Mouse (Mus musculus) limb, embryonic 11.5 days (tissue): ENCODE data around the gene Tmprss2. TPM values are rescaled to one million over a fixed set of nuclear protein-coding genes. Genes with fewer than 3 reads are reported as not detected.

Source experiments
- ATAC-seq: fragments of 200-750 bp; cut with Nextera tagmentation; 2 replicates; pipeline ENCODE4 v1.8.0; 2017; ENCODE audit warnings: low read depth; ENCODE audit not compliant: insufficient number of reproducible peaks, low FRiP score, low TSS enrichment
- DNase-seq: peaks from one replicate; pipeline ENCODE4 v3.0.0-alpha.2; 2015; ENCODE audit warnings: low spot score
- H3K27ac ChIP-seq: fragments of 300-500 bp; sonication (generic); replicated peaks from 2 replicates; pipeline ENCODE4 v1.5.1; 2014; ENCODE audit warnings: low read depth, mild to moderate bottlenecking, low read length
- H3K27me3 ChIP-seq: fragments of 300-500 bp; sonication (generic); 2 replicates; pipeline ENCODE4 v1.6.1; 2014; ENCODE audit warnings: mild to moderate bottlenecking, low read length, mixed read lengths; ENCODE audit not compliant: control insufficient read depth, insufficient read depth
- H3K36me3 ChIP-seq: fragments of 300-500 bp; sonication (generic); 2 replicates; pipeline ENCODE4 v1.6.1; 2014; ENCODE audit warnings: mild to moderate bottlenecking, low read length, moderate library complexity, mixed read lengths; ENCODE audit not compliant: control insufficient read depth, insufficient read depth
- H3K4me1 ChIP-seq: fragments of 300-500 bp; sonication (generic); 2 replicates; pipeline ENCODE4 v1.6.1; 2014; ENCODE audit warnings: low read length, mixed read lengths; ENCODE audit not compliant: control insufficient read depth, insufficient read depth
- H3K4me2 ChIP-seq: fragments of 300-500 bp; sonication (generic); 2 replicates; pipeline ENCODE4 v1.6.1; 2014; ENCODE audit warnings: low read depth, mild to moderate bottlenecking, moderate library complexity; ENCODE audit not compliant: severe bottlenecking
- H3K4me3 ChIP-seq: fragments of 300-500 bp; sonication (generic); 2 replicates; pipeline ENCODE4 v1.5.1; 2014; ENCODE audit warnings: low read depth, low read length
- H3K9ac ChIP-seq: fragments of 300-500 bp; sonication (generic); 2 replicates; pipeline ENCODE4 v1.6.1; 2014; ENCODE audit warnings: mild to moderate bottlenecking, low read length
- H3K9me3 ChIP-seq: fragments of 300-500 bp; sonication (generic); 2 replicates; pipeline ENCODE4 v1.6.1; 2016; ENCODE audit warnings: low read length; ENCODE audit not compliant: control insufficient read depth
- WGBS: fragments of 180-500 bp; shearing (Covaris S2); extraction: QIAGEN DNeasy Blood & Tissue Kit; methylation state at CpG from one replicate; pipeline ENCODE4 v1.1.7; 2014; 5-methylcytosine and 5-hydroxymethylcytosine counted together
- polyA plus RNA-seq: library from polyadenylated mRNA; unstranded; fragments of >200 nt; fragmentation: Nextera tagmentation; extraction: Ambion mirVana; gene quantifications from 2 replicates; pipeline ENCODE4 v1.2.1, GENCODE M21; 2014

Gene Tmprss2
- polyA plus RNA-seq, 1 experiment from 2014 or later, result 0.44 TPM

DNA sequence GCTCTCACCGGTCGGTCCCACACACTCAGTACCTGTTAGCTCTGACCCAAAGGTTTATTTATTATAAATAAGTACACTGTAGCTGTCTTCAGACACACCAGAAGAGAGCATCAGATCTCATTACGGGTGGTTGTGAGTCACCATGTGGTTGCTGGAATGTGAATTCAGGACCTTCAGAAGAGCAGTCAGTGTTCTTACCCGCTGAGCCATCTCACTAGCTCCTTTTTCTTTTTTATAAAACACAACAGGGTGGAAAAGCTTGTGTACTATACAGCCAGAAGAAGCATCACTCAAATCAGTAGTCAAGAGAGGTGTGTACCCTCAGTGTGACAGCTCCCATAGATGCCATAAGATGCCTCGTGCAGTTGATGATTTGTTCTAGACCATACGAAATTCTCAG, 12.2 kb upstream of the Tmprss2 start:
- DNase-seq, result no peak
- H3K4me2 ChIP-seq, result no peak overlapping the region
- H3K4me1 ChIP-seq, result no peaks in the 10 kb centered on the region
- no peaks in the 10 kb centered on the region for H3K27me3 ChIP-seq
- no peak for ATAC-seq
- no peak overlapping the region for H3K4me3 ChIP-seq
- no peak overlapping the region for H3K27ac ChIP-seq
- no peak overlapping the region for H3K9ac ChIP-seq
- H3K9me3 ChIP-seq, result no peaks in the 10 kb centered on the region
- 86% methylated on average over 6 of the region's 6 CpGs for WGBS
- H3K36me3 ChIP-seq, result no peaks in the 10 kb centered on the region

DNA sequence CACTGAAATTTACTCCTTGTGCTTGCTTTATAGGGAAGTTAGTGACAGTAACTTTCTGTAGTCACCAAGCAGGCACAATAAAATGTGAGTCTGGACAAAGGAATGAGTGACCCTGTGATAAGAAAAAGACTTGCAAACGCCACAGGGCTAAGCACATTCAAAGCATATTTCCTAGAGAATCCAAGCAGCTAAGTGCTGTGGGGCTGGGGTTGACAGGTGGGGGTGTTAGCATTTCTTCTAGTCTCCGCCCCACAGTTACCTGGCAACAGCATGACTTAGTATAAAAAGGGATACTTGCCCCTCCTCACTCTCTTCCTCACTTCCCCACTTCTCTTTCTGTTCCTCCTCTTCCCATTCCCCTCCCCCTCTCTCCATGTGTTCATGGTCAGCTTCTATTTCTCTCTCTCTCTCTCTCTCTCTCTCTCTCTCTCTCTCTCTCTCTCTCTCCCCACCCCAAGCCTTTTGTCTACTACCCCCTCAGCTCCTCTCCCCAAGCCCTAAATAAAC, 11.4 kb upstream of the Tmprss2 start:
- Histone ChIP-seq H3K4me3 (no peak overlapping the region), H3K9ac (no peak overlapping the region), H3K27ac (no peak overlapping the region), H3K27me3 (no peaks in the 10 kb centered on the region), H3K4me2 (no peak overlapping the region), H3K36me3 (no peaks in the 10 kb centered on the region), H3K9me3 (no peaks in the 10 kb centered on the region), H3K4me1 (no peaks in the 10 kb centered on the region)
- WGBS, result 66% methylated on average over 2 of the region's 2 CpGs
- DNase-seq, result no peak
- no peak for ATAC-seq

DNA sequence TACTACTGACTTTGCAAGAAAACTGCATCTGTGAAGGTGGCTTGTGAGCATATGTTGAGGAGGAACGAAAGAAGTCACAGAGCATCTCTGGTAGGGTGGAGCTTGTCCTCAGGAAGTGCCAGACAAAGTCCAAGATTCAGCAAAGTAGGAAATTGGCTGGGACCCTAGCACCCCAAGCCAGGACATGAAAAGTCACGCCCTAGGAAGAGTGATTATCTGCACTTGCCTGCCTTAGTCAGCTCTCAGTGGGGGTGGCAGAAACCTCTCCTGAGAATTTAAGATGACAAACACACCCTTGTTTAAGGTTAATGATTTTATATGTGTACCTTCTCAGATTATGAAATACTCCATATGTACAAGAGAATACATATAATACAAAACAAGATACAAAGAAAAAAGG, 7.3 kb upstream of the Tmprss2 start:
- Histone ChIP-seq H3K4me3 (no peak overlapping the region), H3K27me3 (no peaks in the 10 kb centered on the region), H3K4me1 (no peaks in the 10 kb centered on the region), H3K9me3 (no peaks in the 10 kb centered on the region), H3K36me3 (no peaks in the 10 kb centered on the region), H3K27ac (no peak overlapping the region), H3K9ac (no peak overlapping the region), H3K4me2 (no peak overlapping the region)
- no peak for DNase-seq
- no peak for ATAC-seq
- 76% methylated on average over 2 of the region's 2 CpGs for WGBS

GRCm38 (mm10) chr16:97612009-97612408, 1.0 kb upstream of the Tmprss2 start:
- H3K4me3 ChIP-seq, result no peak overlapping the region
- 54% methylated on average over 4 of the region's 4 CpGs for WGBS
- H3K36me3 ChIP-seq, result no peaks in the 10 kb centered on the region
- H3K27me3 ChIP-seq, result peaks cover 32% of the 10 kb centered on the region
- H3K4me1 ChIP-seq, result no peaks in the 10 kb centered on the region
- no peak overlapping the region for H3K9ac ChIP-seq
- H3K27ac ChIP-seq, result no peak overlapping the region
- ATAC-seq (no peak), DNase-seq (no peak)
- H3K4me2 ChIP-seq, result no peak overlapping the region
- no peaks in the 10 kb centered on the region for H3K9me3 ChIP-seq

- H3K4me2 ChIP-seq, result peak overlapping the region; percentile 53
These were observed 749 bp downstream of the Tmprss2 start for GRCm38 (mm10) chr16:97610246-97610645.

GRCm38 (mm10) chr16:97609676-97610075, 1.3 kb downstream of the Tmprss2 start:
- peaks cover 32% of the 10 kb centered on the region for H3K27me3 ChIP-seq
- H3K27ac ChIP-seq, result no peak overlapping the region
- no peak overlapping the region for H3K4me3 ChIP-seq
- H3K36me3 ChIP-seq, result no peaks in the 10 kb centered on the region
- no peak overlapping the region for H3K4me2 ChIP-seq
- DNase-seq (no peak), ATAC-seq (no peak)
- 80% methylated on average over 2 of the region's 2 CpGs for WGBS
- no peak overlapping the region for H3K9ac ChIP-seq
- H3K9me3 ChIP-seq, result no peaks in the 10 kb centered on the region
- no peaks in the 10 kb centered on the region for H3K4me1 ChIP-seq

More at GRCm38 (mm10) chr16:97610246-97610645, 749 bp downstream of the Tmprss2 start:
- Histone ChIP-seq H3K9me3 (no peaks in the 10 kb centered on the region), H3K27ac (no peak overlapping the region), H3K36me3 (no peaks in the 10 kb centered on the region), H3K4me1 (no peaks in the 10 kb centered on the region), H3K4me3 (peak overlapping the region; percentile 21), H3K27me3 (peaks cover 32% of the 10 kb centered on the region), H3K9ac (no peak overlapping the region; the same call in 1 of the 2 replicates)
- no peak for ATAC-seq
- WGBS, result 7% methylated on average over 20 of the region's 20 CpGs
- peak; percentile 40 for DNase-seq

- no peak for ATAC-seq
- Histone ChIP-seq H3K27ac (no peak overlapping the region), H3K4me1 (no peaks in the 10 kb centered on the region), H3K36me3 (no peaks in the 10 kb centered on the region), H3K4me2 (no peak overlapping the region), H3K4me3 (no peak overlapping the region), H3K27me3 (peaks cover 32% of the 10 kb centered on the region), H3K9me3 (no peaks in the 10 kb centered on the region), H3K9ac (no peak overlapping the region)
- DNase-seq, result no peak
- WGBS, result 90% methylated on average over 1 of the region's 1 CpGs
These were observed 3.0 kb downstream of the Tmprss2 start for GRCm38 (mm10) chr16:97607956-97608355.

GRCm38 (mm10) chr16:97606829-97607228, 4.2 kb downstream of the Tmprss2 start:
- peaks cover 29% of the 10 kb centered on the region for H3K27me3 ChIP-seq
- no peak for DNase-seq
- 76% methylated on average over 2 of the region's 2 CpGs for WGBS

More at GRCm38 (mm10) chr16:97606829-97607228, 4.2 kb downstream of the Tmprss2 start:
- Histone ChIP-seq H3K36me3 (no peaks in the 10 kb centered on the region), H3K4me1 (no peaks in the 10 kb centered on the region), H3K27ac (no peak overlapping the region), H3K4me3 (no peak overlapping the region), H3K4me2 (no peak overlapping the region), H3K9ac (no peak overlapping the region), H3K9me3 (no peaks in the 10 kb centered on the region)
- no peak for ATAC-seq
